Mouse (Mus musculus): ENCODE measurements around the gene Tenm3.

DNA sequence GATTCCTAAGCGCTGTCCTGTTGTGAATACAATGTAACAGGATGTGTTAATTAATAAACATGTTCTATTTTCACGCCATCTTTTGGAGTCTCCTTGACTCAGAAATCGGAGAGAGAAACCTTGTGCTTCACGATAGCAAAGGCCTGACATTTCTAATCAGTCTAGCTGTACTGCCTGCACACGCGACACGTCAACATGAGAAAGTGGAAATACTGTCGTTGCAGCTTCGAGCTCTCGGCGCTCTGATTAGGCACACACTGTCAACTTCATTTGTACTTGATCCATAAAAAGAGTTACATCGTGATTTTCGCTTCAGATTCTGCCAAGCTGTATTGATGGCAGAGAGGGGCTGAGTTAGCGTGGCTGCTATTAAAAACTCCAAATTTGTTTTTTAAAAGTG is 247.4 kb downstream of the Tenm3 start:
- TF ChIP-seq CTCF (IDR thresholded peaks at IDR 0.05; ENCODE audit: low read depth, low read length) (no peak), POLR2AphosphoS5 (IDR thresholded peaks at IDR 0.05; ENCODE audit: insufficient replicate concordance, low read depth, low read length) (no peak)

Measured in G1E (cell line).